Mouse (Mus musculus): ENCODE results near the gene Fv1. TPM values are rescaled to one million over a fixed set of nuclear protein-coding genes. Genes with fewer than 3 reads are reported as not detected.

Fv1 gene
- polyA plus RNA-seq, 1 experiment from 2014 or later: 1.9 TPM

DNA sequence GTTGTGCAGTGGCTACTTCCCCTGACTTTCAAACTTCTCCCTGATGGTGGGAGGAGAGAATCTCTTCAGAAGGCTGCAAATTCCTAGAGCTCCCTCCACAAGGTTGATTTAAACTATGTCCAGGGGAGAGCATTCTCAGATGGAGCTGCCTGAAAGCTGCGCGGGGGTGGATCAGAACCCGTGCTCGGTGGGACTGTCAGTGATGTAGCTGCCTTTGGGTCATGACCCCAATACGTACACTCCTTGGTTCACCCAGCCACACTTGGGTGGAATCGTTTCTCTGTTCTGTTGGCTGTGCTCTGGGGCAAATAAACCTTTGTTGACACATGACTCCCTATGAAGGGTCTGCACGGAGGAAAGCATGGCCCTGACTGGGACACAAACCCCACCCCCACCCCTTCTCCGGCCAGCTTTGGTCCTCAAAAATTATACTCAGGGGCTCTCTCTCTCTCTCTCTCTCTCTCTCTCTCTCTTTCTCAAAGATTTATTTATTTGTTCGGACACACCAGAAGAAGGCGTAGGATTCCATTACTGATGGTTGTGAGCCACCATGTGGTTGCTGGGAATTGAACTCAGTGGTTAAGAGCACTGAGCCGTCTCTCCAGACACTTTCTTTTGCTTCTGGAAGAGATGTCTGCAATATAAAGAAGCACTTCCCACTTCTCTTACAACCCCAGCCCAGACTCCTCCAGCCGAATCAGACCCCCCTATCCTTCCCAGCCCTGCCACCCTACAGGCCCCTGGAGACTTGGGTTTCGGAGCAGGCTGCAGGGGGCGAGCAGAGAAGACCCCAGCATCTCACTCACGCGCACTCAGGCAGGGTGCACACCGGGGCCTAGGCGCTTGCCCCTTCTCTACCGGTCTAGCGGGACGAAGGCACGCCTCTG, 973 bp upstream of the Fv1 start:
- Histone ChIP-seq H3K4me3 (ENCODE audit: low read depth, low read length) (peak overlapping the region; percentile 81), H3K9me3 (ENCODE audit: low read length) (no peaks in the 10 kb centered on the region), H3K27ac (ENCODE audit: low read length) (peak overlapping the region; percentile 90), H3K27me3 (replicated peaks; ENCODE audit: insufficient read depth, low read length) (no peaks in the 10 kb centered on the region), H3K4me1 (ENCODE audit: insufficient read depth, low read depth, low read length) (peaks cover 9% of the 10 kb centered on the region), H3K4me2 (replicated peaks; ENCODE audit: low read depth, low read length) (peak overlapping the region; percentile 85), H3K36me3 (ENCODE audit: insufficient read depth, low read length) (no peaks in the 10 kb centered on the region), H3K9ac (replicated peaks; ENCODE audit: low read depth) (peak overlapping the region; percentile 71)
- no peak for DNase-seq (ENCODE audit: low spot score)
- TF ChIP-seq EP300 (IDR thresholded peaks at IDR 0.05) (no peak), CTCF (IDR thresholded peaks at IDR 0.05) (no peak)
- ATAC-seq: peak; percentile 6
- 3% methylated on average over 22 of the region's 22 CpGs for WGBS

DNA sequence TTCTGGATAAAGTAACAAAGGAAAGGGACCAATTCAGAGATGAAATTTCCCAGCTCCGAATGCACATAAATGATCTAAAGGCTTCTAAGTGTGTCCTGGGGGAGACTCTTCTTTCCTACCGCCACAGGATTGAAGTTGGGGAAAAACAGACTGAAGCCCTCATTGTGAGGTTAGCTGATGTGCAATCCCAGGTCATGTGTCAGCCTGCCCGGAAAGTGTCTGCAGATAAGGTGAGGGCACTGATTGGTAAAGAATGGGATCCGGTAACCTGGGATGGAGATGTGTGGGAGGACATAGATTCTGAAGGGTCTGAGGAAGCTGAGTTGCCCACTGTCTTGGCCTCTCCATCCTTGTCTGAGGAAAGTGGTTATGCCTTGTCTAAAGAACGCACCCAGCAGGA, 459 bp downstream of the Fv1 start:
- Histone ChIP-seq H3K4me3 (ENCODE audit: low read depth, low read length) (peak overlapping the region; percentile 81), H3K9ac (replicated peaks; ENCODE audit: low read depth) (peak overlapping the region; percentile 20), H3K36me3 (ENCODE audit: insufficient read depth, low read length) (peaks cover 6% of the 10 kb centered on the region; the same call in 1 of the 2 replicates), H3K27ac (ENCODE audit: low read length) (peak overlapping the region; percentile 79; the same call in 1 of the 2 replicates), H3K9me3 (ENCODE audit: low read length) (no peaks in the 10 kb centered on the region), H3K4me1 (ENCODE audit: insufficient read depth, low read depth, low read length) (peaks cover 9% of the 10 kb centered on the region), H3K4me2 (replicated peaks; ENCODE audit: low read depth, low read length) (peak overlapping the region; percentile 59), H3K27me3 (replicated peaks; ENCODE audit: insufficient read depth, low read length) (no peaks in the 10 kb centered on the region)
- 7% methylated on average over 5 of the region's 5 CpGs for WGBS
- no peak for TF ChIP-seq EP300 (IDR thresholded peaks at IDR 0.05)
- no peak for TF ChIP-seq CTCF (IDR thresholded peaks at IDR 0.05)
- no peak for ATAC-seq
- DNase-seq (ENCODE audit: low spot score): no peak

DNA sequence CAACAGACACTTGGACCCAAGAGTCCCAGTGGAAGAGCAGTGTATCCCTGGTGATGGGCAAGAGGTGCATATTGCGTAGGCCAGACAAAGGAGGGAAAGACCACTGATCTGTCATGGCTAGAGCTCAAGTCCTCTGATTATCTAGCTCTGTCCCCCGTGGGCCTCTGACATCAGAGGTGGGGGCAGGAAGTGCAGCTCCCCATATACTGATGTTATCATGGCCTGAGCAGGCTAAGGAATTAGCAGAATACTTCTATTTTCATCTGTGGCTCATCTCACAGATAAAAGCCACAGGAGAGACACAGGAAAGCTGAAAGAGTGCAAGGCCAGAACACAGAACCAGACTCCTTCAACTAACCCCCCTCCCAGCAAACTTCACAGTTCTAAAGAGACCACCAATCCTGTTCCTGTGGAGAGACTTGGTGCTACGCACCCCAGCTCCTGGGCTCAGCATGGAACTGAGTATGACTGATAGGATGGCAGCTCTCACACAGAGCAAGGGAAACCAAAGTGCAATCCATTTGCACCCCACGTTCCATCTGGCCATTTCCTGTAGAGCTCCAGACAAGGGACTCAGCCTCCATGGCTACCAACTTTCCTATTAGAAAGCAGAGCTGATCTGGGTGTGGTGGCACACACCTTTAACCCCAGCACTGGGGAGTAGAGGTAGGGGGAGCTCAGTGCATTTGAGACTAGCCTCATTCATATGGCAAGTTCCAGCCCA, 7.2 kb downstream of the Fv1 start:
- Histone ChIP-seq H3K27ac (ENCODE audit: low read length) (no peak overlapping the region), H3K36me3 (ENCODE audit: insufficient read depth, low read length) (peaks cover 29% of the 10 kb centered on the region), H3K4me1 (ENCODE audit: insufficient read depth, low read depth, low read length) (no peaks in the 10 kb centered on the region), H3K4me3 (ENCODE audit: low read depth, low read length) (no peak overlapping the region), H3K4me2 (replicated peaks; ENCODE audit: low read depth, low read length) (no peak overlapping the region), H3K9me3 (ENCODE audit: low read length) (no peaks in the 10 kb centered on the region), H3K9ac (replicated peaks; ENCODE audit: low read depth) (no peak overlapping the region), H3K27me3 (replicated peaks; ENCODE audit: insufficient read depth, low read length) (no peaks in the 10 kb centered on the region)
- TF ChIP-seq CTCF (IDR thresholded peaks at IDR 0.05) (no peak), EP300 (IDR thresholded peaks at IDR 0.05) (no peak)
- 85% methylated on average over 4 of the region's 4 CpGs for WGBS
- DNase-seq (ENCODE audit: low spot score) (no peak), ATAC-seq (no peak)

DNA sequence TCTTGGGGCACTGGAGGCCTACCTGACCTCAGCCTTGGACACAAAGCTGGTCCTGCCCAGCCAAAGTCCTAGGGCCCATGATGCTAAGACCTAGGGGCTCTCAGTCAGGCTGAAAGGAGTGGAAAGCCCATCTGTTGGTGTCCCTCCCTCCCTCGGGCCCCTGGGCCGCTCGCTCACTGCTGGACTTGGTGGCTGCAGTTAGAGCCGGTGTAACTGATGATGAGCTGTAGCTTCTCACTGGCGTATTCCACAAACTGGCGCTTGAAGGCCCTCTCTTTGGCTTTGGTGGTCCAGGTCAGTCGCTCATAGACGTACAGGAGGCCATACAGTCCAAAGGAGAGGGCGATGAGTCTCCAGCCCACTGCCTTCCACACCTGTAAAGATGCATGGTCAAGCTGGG, 9.8 kb downstream of the Fv1 start:
- TF ChIP-seq CTCF (IDR thresholded peaks at IDR 0.05) (no peak), EP300 (IDR thresholded peaks at IDR 0.05) (no peak)
- ATAC-seq: no peak
- DNase-seq (ENCODE audit: low spot score): no peak
- H3K27ac ChIP-seq (ENCODE audit: low read length): no peak overlapping the region
- H3K36me3 ChIP-seq (ENCODE audit: insufficient read depth, low read length): peaks cover 52% of the 10 kb centered on the region
- no peaks in the 10 kb centered on the region for H3K9me3 ChIP-seq (ENCODE audit: low read length)
- 92% methylated on average over 9 of the region's 9 CpGs for WGBS
- no peaks in the 10 kb centered on the region for H3K27me3 ChIP-seq (replicated peaks; ENCODE audit: insufficient read depth, low read length)
- H3K4me2 ChIP-seq (replicated peaks; ENCODE audit: low read depth, low read length): no peak overlapping the region
- H3K9ac ChIP-seq (replicated peaks; ENCODE audit: low read depth): no peak overlapping the region
- no peaks in the 10 kb centered on the region for H3K4me1 ChIP-seq (ENCODE audit: insufficient read depth, low read depth, low read length)
- no peak overlapping the region for H3K4me3 ChIP-seq (ENCODE audit: low read depth, low read length)

DNA sequence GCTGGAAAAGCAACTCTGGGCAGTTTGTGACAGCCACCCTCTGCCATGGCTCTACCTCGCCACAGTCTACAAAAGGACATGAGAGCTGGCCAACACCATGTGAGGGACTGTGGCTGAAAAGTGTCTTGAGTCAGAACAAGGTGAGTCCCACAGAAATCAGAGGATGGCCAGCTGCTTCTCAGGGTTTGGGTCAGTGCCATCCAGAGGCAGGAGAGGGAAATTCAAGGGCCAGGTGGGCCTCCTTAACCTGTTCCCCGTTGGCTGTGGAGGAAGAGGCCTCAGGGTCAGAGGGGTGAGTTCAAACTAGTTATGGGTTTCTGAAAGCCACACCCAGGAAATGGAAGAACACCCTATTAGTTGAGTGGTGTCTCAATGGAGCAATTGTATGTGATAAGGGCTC, 10.7 kb downstream of the Fv1 start:
- H3K36me3 ChIP-seq (ENCODE audit: insufficient read depth, low read length): peaks cover 49% of the 10 kb centered on the region
- H3K4me1 ChIP-seq (ENCODE audit: insufficient read depth, low read depth, low read length): no peaks in the 10 kb centered on the region
- DNase-seq (ENCODE audit: low spot score): no peak
- TF ChIP-seq EP300 (IDR thresholded peaks at IDR 0.05) (no peak), CTCF (IDR thresholded peaks at IDR 0.05) (no peak)
- no peak overlapping the region for H3K4me3 ChIP-seq (ENCODE audit: low read depth, low read length)
- H3K4me2 ChIP-seq (replicated peaks; ENCODE audit: low read depth, low read length): no peak overlapping the region
- H3K27me3 ChIP-seq (replicated peaks; ENCODE audit: insufficient read depth, low read length): no peaks in the 10 kb centered on the region
- H3K27ac ChIP-seq (ENCODE audit: low read length): no peak overlapping the region
- no peaks in the 10 kb centered on the region for H3K9me3 ChIP-seq (ENCODE audit: low read length)
- ATAC-seq: no peak
- no peak overlapping the region for H3K9ac ChIP-seq (replicated peaks; ENCODE audit: low read depth)
- WGBS: 55% methylated on average over 2 of the region's 2 CpGs

DNA sequence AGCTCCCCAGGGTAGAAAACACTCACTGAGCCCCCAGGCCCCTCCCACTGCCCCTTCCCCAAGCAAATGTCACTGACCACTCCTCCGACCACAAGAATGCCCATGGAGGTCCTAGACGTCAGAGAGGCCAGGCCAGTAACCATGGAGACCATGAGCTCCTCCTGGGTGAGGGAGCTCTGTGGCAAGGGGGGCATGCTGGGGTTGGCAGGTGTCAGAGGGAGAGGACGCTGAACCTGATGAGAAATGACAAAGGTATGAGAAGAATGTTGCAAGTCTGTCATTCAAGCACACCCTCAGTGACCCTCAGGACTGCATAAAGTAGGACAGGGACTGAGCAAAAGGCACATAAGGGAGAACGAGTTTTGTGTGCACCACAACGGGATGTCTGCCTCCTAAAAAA, 11.1 kb downstream of the Fv1 start:
- DNase-seq (ENCODE audit: low spot score): no peak
- WGBS: 40% methylated on average over 5 of the region's 5 CpGs
- H3K4me1 ChIP-seq (ENCODE audit: insufficient read depth, low read depth, low read length): no peaks in the 10 kb centered on the region
- H3K4me3 ChIP-seq (ENCODE audit: low read depth, low read length): no peak overlapping the region
- no peaks in the 10 kb centered on the region for H3K27me3 ChIP-seq (replicated peaks; ENCODE audit: insufficient read depth, low read length)
- ATAC-seq: peak; percentile 38; the same call in 1 of the 2 replicates
- H3K36me3 ChIP-seq (ENCODE audit: insufficient read depth, low read length): peaks cover 49% of the 10 kb centered on the region
- no peak overlapping the region for H3K9ac ChIP-seq (replicated peaks; ENCODE audit: low read depth)
- TF ChIP-seq CTCF (IDR thresholded peaks at IDR 0.05): no peak
- no peak for TF ChIP-seq EP300 (IDR thresholded peaks at IDR 0.05)
- H3K27ac ChIP-seq (ENCODE audit: low read length): no peak overlapping the region
- no peaks in the 10 kb centered on the region for H3K9me3 ChIP-seq (ENCODE audit: low read length)
- no peak overlapping the region for H3K4me2 ChIP-seq (replicated peaks; ENCODE audit: low read depth, low read length)

Data from lung, postnatal 0 days (tissue).